Mouse (Mus musculus): ENCODE data around the gene Psd4.

Psd4 gene

GRCm38 (mm10) chr2:24367030-24367894, at the start of gene Psd4:
TSS of gene Psd4 (plus strand) at chr2:24367580.
- peak; percentile 5 to 9 for DNase-seq (ENCODE audit: low spot score in 2 of 2)

- DNase-seq (ENCODE audit: low spot score in 2 of 2): no peak
Observed at GRCm38 (mm10) chr2:24317919-24318598, 49.3 kb upstream of the Psd4 start.

- DNase-seq (ENCODE audit: low spot score in 2 of 2): no peak
Observed at GRCm38 (mm10) chr2:24335333-24335732, 32.0 kb upstream of the Psd4 start.

GRCm38 (mm10) chr2:24336545-24336944, 30.8 kb upstream of the Psd4 start, which contains the start of gene Il1rn:
TSS of gene Il1rn (plus strand) at chr2:24336853.
- no peak for DNase-seq (ENCODE audit: low spot score in 2 of 2)

- DNase-seq (ENCODE audit: low spot score in 2 of 2): no peak
Observed at GRCm38 (mm10) chr2:24341395-24341885, 25.9 kb upstream of the Psd4 start.

- no peak for DNase-seq (ENCODE audit: low spot score in 2 of 2)
Observed at GRCm38 (mm10) chr2:24344619-24345018, 22.8 kb upstream of the Psd4 start.

- DNase-seq (ENCODE audit: low spot score in 2 of 2): no peak
Observed at GRCm38 (mm10) chr2:24345056-24345455, 22.3 kb upstream of the Psd4 start.

GRCm38 (mm10) chr2:24347926-24348325, 19.5 kb upstream of the Psd4 start:
- no peak for DNase-seq (ENCODE audit: low spot score in 2 of 2)

GRCm38 (mm10) chr2:24351159-24351558, 16.2 kb upstream of the Psd4 start:
- no peak for DNase-seq (ENCODE audit: low spot score in 2 of 2)

- no peak for DNase-seq (ENCODE audit: low spot score in 2 of 2)
Observed at GRCm38 (mm10) chr2:24353042-24353441, 14.3 kb upstream of the Psd4 start.

- peak; percentile 5 to 39 for DNase-seq (ENCODE audit: low spot score in 2 of 2)
Observed at GRCm38 (mm10) chr2:24357642-24358041, 9.7 kb upstream of the Psd4 start.

- no peak for DNase-seq (ENCODE audit: low spot score in 2 of 2)
Observed at GRCm38 (mm10) chr2:24359347-24359746, 8.0 kb upstream of the Psd4 start.

- DNase-seq (ENCODE audit: low spot score in 2 of 2): no peak
Observed at GRCm38 (mm10) chr2:24363818-24364217, 3.6 kb upstream of the Psd4 start.

- peak in 1 of 2 experiments; percentile 4 for DNase-seq (ENCODE audit: low spot score in 2 of 2)
Observed at GRCm38 (mm10) chr2:24366214-24366975, 985 bp upstream of the Psd4 start.

- no peak for DNase-seq (ENCODE audit: low spot score in 2 of 2)
Observed at GRCm38 (mm10) chr2:24367895-24368261, 498 bp downstream of the Psd4 start.

GRCm38 (mm10) chr2:24378747-24379450, 11.5 kb downstream of the Psd4 start:
- no peak for DNase-seq (ENCODE audit: low spot score in 2 of 2)

- no peak for DNase-seq (ENCODE audit: low spot score in 2 of 2)
Observed at GRCm38 (mm10) chr2:24382456-24383230, 15.3 kb downstream of the Psd4 start.

- DNase-seq (ENCODE audit: low spot score in 2 of 2): no peak
Observed at GRCm38 (mm10) chr2:24383636-24384035, 16.3 kb downstream of the Psd4 start.

GRCm38 (mm10) chr2:24384393-24384792, 17.0 kb downstream of the Psd4 start:
- DNase-seq (ENCODE audit: low spot score in 2 of 2): no peak

GRCm38 (mm10) chr2:24385111-24385961, 18.0 kb downstream of the Psd4 start:
- DNase-seq (ENCODE audit: low spot score in 2 of 2): no peak

Data from frontal cortex, postnatal 36 days (tissue).